Mouse (Mus musculus): Measurements from ENCODE around the gene Aga.
"Not testable (repeated sequence)": the region's sequence is repeated elsewhere in the genome, so short reads cannot be mapped to it uniquely, and the experiment has no call there.

The Aga gene

GRCm38 (mm10) chr8:53511551-53512127 lies at the start of gene Aga:
Gene Aga, plus strand, starts transcription at chr8:53511727.
- DNase-seq (ENCODE audit: low spot score): peak; percentile 79

- no peak for DNase-seq (ENCODE audit: low spot score)
Measured at GRCm38 (mm10) chr8:53489063-53489462, 22.5 kb upstream of the Aga start.

GRCm38 (mm10) chr8:53496216-53496615 lies 15.3 kb upstream of the Aga start:
- no peak for DNase-seq (ENCODE audit: low spot score)

DNA sequence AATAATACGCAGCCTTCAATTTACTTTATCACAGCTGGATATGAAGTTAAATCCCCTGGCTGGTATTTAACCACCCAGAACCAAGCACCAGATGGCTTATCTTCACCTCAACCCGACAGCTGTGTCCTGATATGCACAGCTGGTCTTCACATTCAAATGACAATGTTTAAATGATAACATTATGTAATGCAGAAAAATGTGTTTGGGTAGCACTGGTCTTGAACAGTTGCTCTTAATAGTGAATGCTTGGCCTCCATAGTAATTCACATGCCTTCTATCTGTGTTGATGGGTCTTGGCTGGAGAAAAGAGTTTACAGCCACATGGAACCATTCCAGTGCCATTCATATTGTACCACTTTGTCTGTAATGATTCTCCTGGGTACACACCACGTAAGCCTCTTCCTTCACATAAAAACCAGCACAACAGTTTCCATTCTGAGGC lies 14.6 kb upstream of the Aga start:
- DNase-seq (ENCODE audit: low spot score): no peak

DNA sequence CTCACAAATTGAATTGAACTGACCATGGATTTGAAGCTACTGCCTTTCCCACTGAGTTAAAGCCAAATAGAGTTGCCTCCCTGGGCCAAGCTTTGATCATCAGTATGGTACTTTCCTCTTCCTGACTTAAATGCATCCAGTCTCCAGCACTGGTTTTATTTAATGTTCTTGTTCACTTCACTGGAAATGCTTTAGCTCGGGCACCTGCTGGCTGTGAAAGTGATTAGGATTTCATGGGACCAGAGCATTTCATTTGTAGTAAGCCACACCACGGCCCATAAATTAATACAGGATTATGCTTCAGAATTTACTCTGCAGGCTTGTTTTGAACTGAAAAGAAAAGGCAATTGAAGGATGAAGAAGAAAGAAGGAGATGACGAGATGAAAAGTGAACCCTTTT lies 26.5 kb downstream of the Aga start:
- DNase-seq (ENCODE audit: low spot score): not testable (repeated sequence)

- DNase-seq (ENCODE audit: low spot score): no peak
Measured at GRCm38 (mm10) chr8:53539585-53539984, 28.1 kb downstream of the Aga start.

DNA sequence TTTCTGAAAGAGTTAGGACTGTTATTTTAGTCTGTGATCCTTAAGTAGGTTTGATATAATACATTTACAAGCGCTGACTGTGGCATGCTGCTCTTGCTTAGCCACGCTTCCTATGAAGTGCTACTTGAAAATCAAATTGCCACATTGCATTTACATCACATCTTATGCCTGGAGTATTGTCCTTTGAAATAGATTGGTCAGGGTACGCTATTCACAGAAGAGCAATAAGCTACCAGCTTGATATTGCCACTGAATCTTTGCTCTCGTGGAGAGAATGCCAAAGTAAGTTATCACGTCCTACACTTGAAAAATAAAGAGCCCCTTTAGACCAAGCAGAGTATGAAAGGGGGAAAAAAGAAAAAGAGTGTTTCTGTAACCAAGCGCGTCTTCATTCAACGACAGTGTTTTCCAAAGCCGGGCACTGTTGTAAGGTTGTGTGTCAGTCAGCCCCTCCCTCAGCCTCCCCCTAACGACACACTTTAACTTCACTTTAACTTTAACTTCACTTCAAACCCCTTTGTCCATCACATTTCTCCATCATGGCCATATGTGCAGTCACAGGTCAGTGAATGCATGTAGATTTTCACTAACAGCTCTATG lies 51.0 kb downstream of the Aga start:
- no peak for DNase-seq (ENCODE audit: low spot score)

DNA sequence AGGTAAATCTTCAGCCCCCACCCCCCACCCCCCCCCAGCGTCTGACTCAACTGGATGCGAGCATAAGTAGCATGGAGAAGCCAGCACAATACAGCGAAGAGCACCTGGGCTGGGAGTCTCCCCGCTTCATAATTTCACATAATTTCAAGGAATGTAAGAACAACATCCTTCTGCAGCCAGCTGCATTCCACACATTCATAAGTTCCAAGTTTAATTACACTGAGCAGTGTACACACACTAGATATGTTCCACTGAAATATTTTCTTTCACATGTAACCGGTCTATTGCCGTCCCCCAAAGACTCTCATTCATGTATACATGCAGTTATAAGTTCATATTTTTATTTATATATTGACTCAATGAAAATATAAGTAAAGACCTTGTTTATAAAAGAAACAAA lies 54.7 kb downstream of the Aga start:
- no peak for DNase-seq (ENCODE audit: low spot score)

Data from ovary, postnatal 14 days (tissue).